Mouse (Mus musculus): ENCODE data around the gene Cox6a2.

GRCm38 (mm10) chr7:128240131-128240784 lies 34.1 kb upstream of the Cox6a2 start:
- TF ChIP-seq CTCF (IDR thresholded peaks at IDR 0.05; ENCODE audit: low read depth) (no peak), EP300 (IDR thresholded peaks at IDR 0.05; ENCODE audit: low read depth) (no peak)
